Mouse (Mus musculus) NIH3T3 (cell line): ENCODE measurements at regions not wholly inside any gene's neighbourhood (a gene's known extent, or its start where the extent isn't known, plus 50 kb on each side); places are given as distances from the start of the nearest gene placed in this dataset.
"Not testable (repeated sequence)": the region's sequence is repeated elsewhere in the genome, so short reads cannot be mapped to it uniquely, and the experiment has no call there.

Experiments
- DNase-seq: peaks from one replicate; pipeline ENCODE4 v3.0.0-alpha.2; 2012; ENCODE audit warnings: low read depth

- no peak for DNase-seq
Observed at GRCm38 (mm10) chr3:120498937-120499336, 672.6 kb downstream of the Rwdd3 start.

DNA sequence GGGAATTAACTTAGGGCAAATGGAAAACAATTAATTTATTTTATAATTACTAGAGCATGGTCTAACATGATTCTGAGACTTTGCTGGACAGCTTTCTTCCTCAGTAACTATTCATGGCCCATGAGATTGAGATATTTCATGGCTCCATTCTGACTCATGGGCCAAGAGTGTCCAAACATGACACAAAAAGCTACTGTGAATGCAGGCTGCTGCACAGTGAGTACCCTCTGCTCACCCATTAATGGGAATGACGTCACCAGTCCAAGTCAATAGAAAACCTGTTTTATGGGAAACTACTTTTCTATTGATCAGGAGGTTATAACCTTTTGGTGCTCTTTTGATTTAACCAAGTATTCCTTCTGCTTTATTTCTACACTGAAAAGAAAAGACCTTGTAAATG lies 693.6 kb downstream of the Rwdd3 start:
- no peak for DNase-seq

GRCm38 (mm10) chr3:120477232-120477631 lies 693.0 kb upstream of the Ptbp2 start:
- DNase-seq: no peak

GRCm38 (mm10) chr3:120473645-120474038 lies 689.4 kb upstream of the Ptbp2 start:
- peak; percentile 48 for DNase-seq

DNA sequence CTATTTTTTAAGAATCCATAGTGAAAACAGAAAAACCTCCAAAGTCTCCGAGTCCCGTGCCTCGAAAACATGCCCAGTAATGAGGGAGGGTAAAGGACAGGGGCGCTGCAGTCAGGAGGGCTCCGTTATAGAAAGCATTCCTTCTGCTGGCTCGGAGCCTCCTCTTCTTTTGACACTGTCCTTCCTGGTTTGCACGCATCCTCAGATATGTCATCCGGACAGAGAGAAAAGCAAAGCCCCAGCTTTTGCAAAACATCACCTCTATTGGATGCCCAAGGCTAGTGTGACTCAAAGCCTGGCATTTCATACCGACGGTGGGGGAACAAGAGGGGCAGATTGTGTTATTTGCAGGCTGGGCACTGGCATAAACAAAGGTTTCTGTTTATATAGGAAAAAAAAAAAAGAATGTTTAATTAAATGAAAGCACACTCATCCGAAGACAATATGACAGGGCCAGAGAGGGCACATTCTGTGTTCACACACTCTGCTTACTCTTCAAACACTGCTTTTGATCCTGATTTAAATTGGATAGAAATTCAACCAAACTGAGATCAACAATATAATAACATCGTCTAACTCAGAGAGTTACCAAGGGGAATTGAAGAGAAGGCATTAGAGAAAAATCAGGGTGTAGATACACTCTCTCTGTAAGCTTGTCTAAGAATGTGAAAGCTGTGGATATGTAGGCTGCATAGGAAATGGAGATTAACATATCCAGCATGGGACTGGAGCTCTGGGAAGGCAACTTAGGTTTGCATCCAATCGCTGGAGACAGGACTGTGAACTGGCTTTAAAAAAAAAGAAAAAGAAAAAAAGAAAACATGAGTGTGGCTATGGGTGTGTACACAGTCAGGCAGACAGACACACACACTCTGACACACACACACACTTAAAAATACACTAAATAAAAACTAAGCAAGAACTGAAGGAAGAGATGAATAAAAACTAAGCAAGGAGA lies 688.7 kb upstream of the Ptbp2 start:
- DNase-seq: no peak

DNA sequence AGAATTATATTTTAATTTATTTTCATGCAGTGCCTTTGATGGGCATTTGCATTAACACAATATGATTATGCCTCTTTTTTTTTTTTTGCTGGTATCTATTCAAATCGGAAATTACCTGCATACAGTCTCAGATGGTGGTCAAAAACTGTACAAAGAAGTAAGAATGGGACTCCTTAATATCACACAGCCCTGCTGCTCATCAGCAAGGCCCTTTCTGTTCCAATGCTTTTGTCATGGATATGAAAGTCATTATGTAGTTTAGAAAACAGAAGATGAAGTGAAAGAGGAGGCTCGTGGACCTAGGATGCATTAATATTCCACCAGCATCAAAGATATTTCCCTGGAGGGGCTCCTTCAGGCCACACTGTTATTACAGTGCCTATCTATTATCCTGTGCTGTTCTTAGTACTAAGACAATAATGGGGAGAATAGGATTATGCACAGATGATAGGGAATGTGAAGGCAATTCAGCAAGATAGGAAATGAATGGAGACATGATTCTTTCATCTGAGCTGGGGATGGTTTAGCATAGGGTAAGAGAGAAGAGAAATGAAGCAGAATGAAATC lies 687.7 kb upstream of the Ptbp2 start:
- no peak for DNase-seq

GRCm38 (mm10) chr3:120468887-120469286 lies 684.6 kb upstream of the Ptbp2 start:
- DNase-seq: no peak

DNA sequence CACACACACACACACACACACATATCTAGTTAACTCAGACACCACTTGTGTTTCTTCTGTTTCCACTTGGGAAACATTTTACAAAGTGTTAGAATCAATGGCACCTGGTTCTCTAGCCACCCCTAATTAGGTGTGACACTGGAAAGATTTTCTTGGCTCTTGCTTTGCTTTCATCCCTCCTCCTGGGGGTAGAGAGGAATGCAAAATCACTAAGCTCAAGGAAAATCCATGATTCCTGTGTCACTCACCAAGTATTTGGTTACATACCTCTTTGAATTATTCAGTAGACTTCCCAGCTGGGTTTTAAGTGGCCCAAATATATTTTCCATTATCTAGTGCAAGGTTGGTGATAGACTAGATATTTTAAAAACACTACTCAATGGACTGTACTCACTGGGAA lies 676.5 kb upstream of the Ptbp2 start:
- no peak for DNase-seq

GRCm38 (mm10) chr3:120457912-120458311 lies 673.6 kb upstream of the Ptbp2 start:
- no peak for DNase-seq

- no peak for DNase-seq
Observed at GRCm38 (mm10) chr3:120441127-120441526, 656.9 kb upstream of the Ptbp2 start.

DNA sequence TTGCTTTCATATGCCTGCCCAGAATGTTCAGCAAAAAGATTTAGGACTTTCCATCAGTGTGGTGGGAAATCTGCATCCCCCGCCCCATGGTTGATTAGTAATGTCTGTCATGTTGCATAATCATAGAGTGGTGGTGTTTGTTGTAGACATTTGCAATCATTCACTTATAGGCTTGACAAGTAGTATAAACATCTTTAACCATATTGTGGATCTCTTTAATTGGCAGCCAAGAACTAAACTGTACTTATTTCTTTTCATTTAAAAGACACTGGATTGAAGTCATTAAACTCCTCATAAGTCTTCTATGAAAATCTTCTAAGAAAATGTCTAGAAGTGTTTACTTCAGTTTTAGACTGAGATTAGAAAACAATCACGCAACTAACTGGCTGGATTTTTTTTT lies 646.0 kb upstream of the Ptbp2 start:
- DNase-seq: no peak

GRCm38 (mm10) chr3:120416634-120417033 lies 632.4 kb upstream of the Ptbp2 start:
- DNase-seq: peak; percentile 32

- DNase-seq: no peak
Observed at GRCm38 (mm10) chr3:120375688-120376289, 591.5 kb upstream of the Ptbp2 start.

DNA sequence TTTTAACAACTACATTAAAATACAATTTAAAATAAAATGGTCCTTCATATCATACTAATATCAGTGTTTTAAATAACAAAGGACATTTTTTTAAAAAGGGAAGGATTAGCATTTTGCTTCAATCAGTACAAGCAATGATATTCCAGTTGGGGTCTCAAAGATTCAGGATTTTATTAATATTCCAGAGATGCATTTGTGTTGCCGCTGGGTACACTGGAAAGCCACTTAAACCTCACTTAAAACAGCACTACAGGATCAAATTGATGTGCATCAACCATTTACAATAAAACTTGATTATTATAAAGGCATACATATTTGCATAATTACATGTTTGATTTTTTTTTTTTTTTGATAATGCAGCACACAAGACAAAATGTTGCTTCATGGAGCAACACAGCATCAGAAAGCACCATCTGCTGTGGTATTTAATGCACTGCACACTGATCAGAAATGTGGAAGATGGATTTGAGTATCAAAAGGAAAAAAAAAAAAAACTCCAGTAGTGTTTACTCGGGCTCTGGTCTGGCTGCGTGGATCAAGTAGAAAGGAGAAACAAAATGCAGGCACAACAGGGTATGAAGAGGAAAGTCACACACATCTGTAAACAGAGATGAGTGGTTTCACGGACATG lies 558.6 kb upstream of the Ptbp2 start:
- DNase-seq: no peak

DNA sequence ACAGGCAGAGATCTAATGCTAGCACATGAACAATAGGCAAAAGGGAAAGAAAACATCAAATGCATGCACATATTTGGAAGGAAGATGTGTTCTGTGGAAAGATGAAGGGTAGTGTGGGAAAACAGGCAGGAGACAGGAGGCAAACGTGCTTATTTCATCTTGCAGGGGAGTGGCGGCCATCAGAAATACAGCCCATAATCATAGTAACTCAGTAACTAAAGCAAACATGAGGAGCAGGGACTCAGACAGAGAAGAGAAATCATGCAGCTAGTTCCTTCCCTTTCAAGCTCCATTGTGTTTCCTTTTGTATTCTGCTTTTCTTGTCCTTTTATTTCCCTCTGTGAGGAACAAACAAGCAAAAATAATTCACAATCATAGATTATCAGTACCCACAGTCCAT lies 557.6 kb upstream of the Ptbp2 start:
- no peak for DNase-seq

DNA sequence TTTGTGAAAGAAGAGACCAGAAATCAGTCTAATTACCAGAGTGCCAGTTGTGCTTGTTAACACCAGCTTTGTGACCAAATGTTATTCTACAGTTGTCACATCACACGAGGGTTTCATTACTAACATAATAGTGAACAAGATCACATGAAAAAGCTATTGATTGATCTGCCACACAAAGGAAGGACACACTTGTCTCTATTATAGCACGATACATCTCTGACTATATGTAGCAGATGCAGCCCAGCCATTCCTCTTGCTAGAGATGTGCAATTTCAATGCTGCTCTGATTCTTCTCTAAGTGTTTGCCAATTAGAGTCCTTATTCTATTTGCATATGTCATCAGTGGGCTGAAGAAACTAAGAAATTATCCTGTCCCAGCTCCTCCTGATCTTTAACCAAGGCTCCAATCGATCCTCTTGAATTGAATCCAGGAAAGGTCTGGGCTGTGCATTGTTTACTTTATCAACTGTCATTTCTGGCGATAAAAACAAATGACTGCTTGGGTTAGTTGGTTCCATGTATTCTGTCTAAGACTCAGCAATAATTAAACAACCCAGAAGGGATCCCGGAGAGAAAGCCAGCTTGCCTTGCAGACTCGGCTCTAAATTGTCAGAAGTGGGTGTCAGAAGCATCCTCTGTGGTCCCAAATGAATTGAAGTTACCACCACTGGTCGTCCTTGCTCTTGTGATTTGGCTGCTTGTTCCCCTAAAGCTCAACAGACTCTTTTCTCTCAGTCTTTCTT lies 551.7 kb upstream of the Ptbp2 start:
- DNase-seq: no peak

DNA sequence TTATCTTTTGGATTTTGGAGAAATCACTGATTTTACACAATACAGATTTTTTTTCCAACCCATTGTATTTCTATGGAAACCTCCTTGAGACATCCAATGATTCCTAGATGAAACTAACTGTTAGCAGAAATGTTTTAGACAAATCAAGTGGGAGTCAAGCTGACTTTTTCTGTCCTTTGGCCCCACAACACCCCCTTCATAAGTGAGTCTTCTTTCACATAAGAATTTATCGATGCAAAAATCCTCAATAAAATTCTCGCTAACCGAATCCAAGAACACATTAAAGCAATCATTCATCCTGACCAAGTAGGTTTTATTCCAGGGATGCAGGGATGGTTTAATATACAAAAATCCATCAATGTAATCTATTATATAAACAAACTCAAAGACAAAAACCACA lies 522.8 kb upstream of the Ptbp2 start:
- DNase-seq: not testable (repeated sequence)

DNA sequence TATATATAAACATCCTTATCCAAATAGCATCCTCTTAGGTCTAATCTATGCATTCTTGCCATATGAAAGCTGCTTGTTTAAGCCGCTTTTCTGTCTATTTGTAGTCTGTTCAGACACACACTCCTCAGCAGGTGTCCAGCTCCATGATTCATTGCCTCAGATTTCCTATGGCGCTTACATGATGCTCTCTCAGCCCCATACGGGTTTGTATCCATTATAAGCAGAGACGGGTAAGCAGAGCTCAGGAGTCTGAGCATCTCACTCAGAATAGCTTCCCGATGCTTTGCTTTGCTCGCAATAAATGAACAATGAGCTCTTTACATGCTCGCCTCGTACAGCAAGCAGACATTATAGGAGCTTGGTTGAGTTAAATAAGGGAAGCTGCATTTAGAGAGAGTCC lies 521.3 kb upstream of the Ptbp2 start:
- no peak for DNase-seq
